Mouse (Mus musculus) lung, adult 2 months (tissue): ENCODE data around the gene Got1.

Source experiments
- CTCF ChIP-seq: fragments of 200-500 bp; IDR thresholded peaks from 2 replicates; pipeline ENCODE4 v1.5.1; 2011; ENCODE audit warnings: mild to moderate bottlenecking, low read length, control low read depth; ENCODE audit not compliant: insufficient read depth
- POLR2A ChIP-seq: fragments of 200-500 bp; IDR thresholded peaks from 2 replicates; pipeline ENCODE4 v1.6.1; 2011; ENCODE audit warnings: low read depth, mild to moderate bottlenecking, control low read depth, low read length, borderline replicate concordance; ENCODE audit errors: extremely low read depth

DNA sequence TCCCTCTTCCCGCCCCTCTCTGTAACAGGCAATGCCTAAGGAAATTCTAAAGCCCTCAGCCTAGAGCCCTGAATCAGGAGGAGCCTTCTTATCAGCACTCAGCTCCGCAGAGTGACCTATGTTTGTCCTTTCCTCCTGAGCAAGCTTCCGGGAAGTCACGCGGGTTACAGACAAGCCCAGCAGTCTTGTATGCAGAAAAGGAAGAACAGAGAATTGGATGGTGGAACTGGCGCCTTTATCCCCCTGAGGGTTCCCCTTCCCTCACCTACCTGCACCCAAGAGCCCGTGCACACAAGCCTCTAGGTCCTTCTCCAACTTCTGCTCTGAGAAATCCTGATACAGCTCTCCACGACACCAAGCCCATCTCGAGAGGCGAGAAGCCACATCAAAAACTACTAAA, 4.0 kb downstream of the Got1 start:
- TF ChIP-seq CTCF = no peak
- TF ChIP-seq POLR2A = no peak
